Mouse (Mus musculus) kidney, postnatal 14 days (tissue): Measurements from ENCODE around the gene Adam34.
"Not testable (repeated sequence)": the region's sequence is repeated elsewhere in the genome, so short reads cannot be mapped to it uniquely, and the experiment has no call there.

Experiments used
- DNase-seq: peaks from one replicate; pipeline ENCODE4 v3.0.0; 2022; ENCODE audit warnings: mixed read lengths

Adam34 gene

GRCm38 (mm10) chr8:43709949-43710348 is at the start of gene Adam34:
Gene Adam34 (minus strand): TSS chr8:43710049.
- DNase-seq = no peak

GRCm38 (mm10) chr8:43627176-43627575 is 82.7 kb downstream of the Adam34 start, which contains the start of gene Gm5346:
Gene Gm5346 (minus strand): TSS chr8:43627276.
- no peak for DNase-seq

GRCm38 (mm10) chr8:43616046-43616445 is 93.8 kb downstream of the Adam34 start:
- no peak for DNase-seq

- DNase-seq = not testable (repeated sequence)
These were observed 106.2 kb downstream of the Adam34 start for GRCm38 (mm10) chr8:43603657-43604056.

GRCm38 (mm10) chr8:43603166-43603565 is 106.7 kb downstream of the Adam34 start:
- DNase-seq = not testable (repeated sequence)
